Mouse (Mus musculus): Measurements from ENCODE around the gene Tmeff1.

DNA sequence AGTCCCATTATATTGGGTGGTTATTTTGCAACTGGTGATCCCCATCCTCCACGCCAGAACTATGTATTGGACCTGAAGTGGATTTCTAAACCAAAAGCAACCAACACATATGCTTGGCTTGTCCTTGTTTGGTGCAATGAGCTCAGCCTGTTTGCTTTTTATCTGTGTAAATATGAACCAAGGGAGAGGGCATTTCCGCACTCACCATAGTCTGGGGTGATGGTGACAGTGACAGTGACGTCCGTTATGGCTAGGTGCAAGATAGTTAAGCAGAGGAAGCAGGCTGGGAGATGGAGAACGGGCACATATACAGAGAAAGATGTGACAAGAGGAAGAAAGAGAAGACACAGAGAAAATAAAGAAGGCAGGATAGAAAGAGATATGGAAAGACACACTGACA lies 48.7 kb upstream of the Tmeff1 start:
- TF ChIP-seq POLR2A (IDR thresholded peaks at IDR 0.05; ENCODE audit: borderline replicate concordance, extremely low read depth, insufficient read depth, insufficient read length, poor library complexity, severe bottlenecking) = no peak
- TF ChIP-seq CTCF (IDR thresholded peaks at IDR 0.05; ENCODE audit: borderline replicate concordance, extremely low read depth, insufficient read depth, insufficient read length) = no peak

Measured in brain, embryonic 14.5 days (tissue).